Mouse (Mus musculus) forebrain, embryonic 11.5 days (tissue): ENCODE data around the gene Ssbp3. TPM values are rescaled to one million over a fixed set of nuclear protein-coding genes. Genes with fewer than 3 reads are reported as not detected.

Experiments used
- ATAC-seq: fragments of 200-750 bp; cut with Nextera tagmentation; replicated peaks from 2 replicates; pipeline ENCODE4 v1.8.0; 2017; ENCODE audit warnings: moderate TSS enrichment; ENCODE audit not compliant: low FRiP score
- DNase-seq: peaks from one replicate; pipeline ENCODE4 v3.0.0-alpha.2; 2017; ENCODE audit warnings: low spot score
- H3K27ac ChIP-seq: fragments of 300-500 bp; sonication (generic); 2 replicates; pipeline ENCODE4 v1.5.1; 2014; ENCODE audit warnings: low read depth, low read length
- H3K27me3 ChIP-seq: fragments of 300-500 bp; sonication (generic); 2 replicates; pipeline ENCODE4 v1.6.1; 2014; ENCODE audit warnings: mild to moderate bottlenecking, low read length, mixed read lengths; ENCODE audit not compliant: control insufficient read depth, insufficient read depth
- H3K36me3 ChIP-seq: fragments of 300-500 bp; sonication (generic); 2 replicates; pipeline ENCODE4 v1.6.1; 2014; ENCODE audit warnings: mild to moderate bottlenecking, low read length, moderate library complexity, mixed read lengths; ENCODE audit not compliant: control insufficient read depth, insufficient read depth
- H3K4me1 ChIP-seq: fragments of 300-500 bp; sonication (generic); replicated peaks from 2 replicates; pipeline ENCODE4 v1.6.1; 2014; ENCODE audit warnings: low read length, mixed read lengths; ENCODE audit not compliant: control insufficient read depth, insufficient read depth
- H3K4me2 ChIP-seq: fragments of 300-500 bp; sonication (generic); 2 replicates; pipeline ENCODE4 v1.6.1; 2014; ENCODE audit warnings: low read depth, mild to moderate bottlenecking, low read length, moderate library complexity, mixed read lengths; ENCODE audit not compliant: severe bottlenecking
- H3K4me3 ChIP-seq: fragments of 300-500 bp; sonication (generic); 2 replicates; pipeline ENCODE4 v1.5.1; 2014; ENCODE audit warnings: low read depth, low read length
- H3K9ac ChIP-seq: fragments of 300-500 bp; sonication (generic); 2 replicates; pipeline ENCODE4 v1.6.1; 2014; ENCODE audit warnings: low read length
- H3K9me3 ChIP-seq: fragments of 300-500 bp; sonication (generic); 2 replicates; pipeline ENCODE4 v1.6.1; 2016; ENCODE audit warnings: low read length, mixed read lengths; ENCODE audit not compliant: control insufficient read depth
- WGBS: fragments of 180-500 bp; shearing (Covaris S2); extraction: QIAGEN DNeasy Blood & Tissue Kit; methylation state at CpG from one replicate; pipeline ENCODE4 v1.1.7; 2014; 5-methylcytosine and 5-hydroxymethylcytosine counted together
- polyA plus RNA-seq: library from polyadenylated mRNA; unstranded; fragments of >200 nt; fragmentation: Nextera tagmentation; extraction: Ambion mirVana; gene quantifications from 2 replicates; pipeline ENCODE4 v1.2.1, GENCODE M21; 2014

Ssbp3 gene
- polyA plus RNA-seq, 1 experiment from 2014 or later: 135 TPM

DNA sequence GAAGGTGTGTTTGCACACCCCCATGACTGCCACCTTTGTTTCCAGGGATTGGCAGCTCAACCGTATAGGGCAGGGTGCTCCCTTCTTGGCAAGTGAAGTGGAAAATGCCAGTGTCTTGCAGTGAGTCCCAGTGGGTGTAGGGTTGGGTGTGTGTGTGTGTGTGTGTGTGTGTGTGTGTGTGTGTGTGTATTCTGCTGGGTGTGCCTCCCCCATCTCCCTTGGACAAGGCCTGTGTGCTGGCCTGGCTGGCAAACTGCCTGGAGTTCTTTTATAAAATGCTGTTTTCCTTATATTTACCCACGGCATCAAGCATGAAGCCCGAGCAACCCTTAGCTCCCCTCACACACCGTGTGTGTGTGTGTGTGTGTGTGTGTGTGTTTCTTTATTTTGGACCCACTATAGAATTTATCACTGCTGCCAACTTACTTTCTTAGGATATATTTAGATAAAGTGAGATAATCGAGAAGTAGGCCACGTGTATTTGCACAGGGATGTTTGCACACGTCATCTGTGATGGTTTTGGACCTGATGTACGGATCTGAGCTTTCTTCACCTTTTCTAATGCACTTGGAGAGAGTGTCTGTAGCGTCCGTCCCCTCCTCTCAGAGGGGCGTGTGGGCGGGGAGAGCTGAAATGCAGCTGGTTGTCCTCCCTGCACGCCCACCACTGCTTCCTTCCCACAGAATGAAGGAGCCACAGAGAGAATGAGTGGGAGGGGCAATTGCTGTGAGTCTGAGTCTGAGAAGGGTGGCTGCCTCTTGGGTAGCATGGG lies 86.0 kb downstream of the Ssbp3 start:
- 57% methylated on average over 13 of the region's 13 CpGs for WGBS
- no peaks in the 10 kb centered on the region for H3K9me3 ChIP-seq
- no peaks in the 10 kb centered on the region for H3K27me3 ChIP-seq
- no peak overlapping the region for H3K4me2 ChIP-seq
- no peaks in the 10 kb centered on the region for H3K36me3 ChIP-seq
- H3K9ac ChIP-seq: no peak overlapping the region
- DNase-seq (no peak), ATAC-seq (no peak; the same call in 1 of the 2 replicates)
- peaks cover 19% of the 10 kb centered on the region; the same call in 1 of the 2 replicates for H3K4me1 ChIP-seq
- H3K4me3 ChIP-seq: no peak overlapping the region
- H3K27ac ChIP-seq: no peak overlapping the region

DNA sequence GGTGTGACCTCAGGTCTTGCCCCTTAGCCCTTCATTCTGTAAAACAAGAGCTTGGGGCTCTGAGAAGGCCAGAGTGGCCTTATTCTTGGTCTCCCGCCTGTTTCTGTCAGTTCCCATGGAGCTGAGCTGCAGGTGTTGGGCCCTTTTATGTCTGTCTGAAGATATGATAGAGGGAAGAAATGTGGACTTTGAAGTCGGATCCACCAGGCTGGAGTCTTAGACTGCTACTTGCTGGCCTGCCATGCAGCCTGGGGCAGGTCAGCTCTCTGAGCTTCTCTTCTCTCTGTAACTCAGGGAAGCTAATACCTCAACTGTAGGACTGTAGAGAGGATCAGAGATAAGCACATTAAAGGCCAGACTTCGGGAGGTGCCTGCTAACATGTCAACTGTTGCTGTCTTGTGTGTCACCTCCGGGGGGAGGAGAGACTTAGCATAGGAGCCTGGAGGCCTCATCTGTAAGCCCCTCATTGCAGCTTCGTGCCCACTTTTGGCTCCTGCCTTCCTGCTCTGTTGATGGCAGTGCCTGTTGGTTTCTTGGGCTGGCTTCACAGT lies 90.8 kb downstream of the Ssbp3 start:
- Histone ChIP-seq H3K36me3 (no peaks in the 10 kb centered on the region), H3K4me1 (peaks cover 31% of the 10 kb centered on the region; the same call in 1 of the 2 replicates), H3K9ac (0 out of 2 replicates have a peak overlapping the region, but pooled peaks have one; percentile 16), H3K4me2 (no peak overlapping the region), H3K27ac (peak overlapping the region; percentile 25; the same call in 1 of the 2 replicates), H3K27me3 (no peaks in the 10 kb centered on the region), H3K9me3 (no peaks in the 10 kb centered on the region), H3K4me3 (no peak overlapping the region)
- WGBS: 70% methylated on average over 5 of the region's 5 CpGs
- no peak for ATAC-seq
- no peak for DNase-seq

DNA sequence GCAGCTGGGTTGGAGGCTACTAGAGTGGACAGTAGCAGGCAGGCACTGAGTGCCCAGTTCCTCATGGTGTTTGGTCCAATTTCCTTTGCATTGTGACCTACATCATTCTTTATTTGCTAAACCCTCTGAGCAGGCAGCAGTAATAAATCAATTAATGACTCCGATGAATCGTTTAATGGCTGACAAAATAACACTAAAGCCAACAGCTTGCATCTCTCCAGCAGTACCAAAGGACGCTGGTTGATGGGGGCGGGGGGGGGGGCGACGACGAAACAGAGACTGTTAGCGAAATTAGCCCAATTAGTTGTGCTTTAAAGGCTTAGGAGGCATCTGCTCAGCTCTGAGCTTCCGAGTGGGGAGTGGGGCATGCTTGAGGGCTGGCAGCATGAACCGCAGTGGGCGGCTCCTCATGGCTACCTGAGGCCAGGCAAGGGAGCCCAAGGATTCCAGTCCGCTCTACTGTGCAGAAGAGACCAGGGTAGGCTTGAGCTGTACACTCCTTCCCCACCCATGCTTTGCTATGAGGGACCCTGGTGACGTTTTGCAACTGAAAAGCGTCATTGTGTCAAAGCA lies 91.5 kb downstream of the Ssbp3 start:
- ATAC-seq (peak; percentile 49; the same call in 1 of the 2 replicates), DNase-seq (no peak)
- Histone ChIP-seq H3K4me2 (no peak overlapping the region), H3K27ac (no peak overlapping the region; the same call in 1 of the 2 replicates), H3K9me3 (no peaks in the 10 kb centered on the region), H3K4me1 (peaks cover 25% of the 10 kb centered on the region; the same call in 1 of the 2 replicates), H3K36me3 (no peaks in the 10 kb centered on the region), H3K4me3 (no peak overlapping the region), H3K27me3 (no peaks in the 10 kb centered on the region), H3K9ac (no peak overlapping the region)
- 57% methylated on average over 14 of the region's 14 CpGs for WGBS

DNA sequence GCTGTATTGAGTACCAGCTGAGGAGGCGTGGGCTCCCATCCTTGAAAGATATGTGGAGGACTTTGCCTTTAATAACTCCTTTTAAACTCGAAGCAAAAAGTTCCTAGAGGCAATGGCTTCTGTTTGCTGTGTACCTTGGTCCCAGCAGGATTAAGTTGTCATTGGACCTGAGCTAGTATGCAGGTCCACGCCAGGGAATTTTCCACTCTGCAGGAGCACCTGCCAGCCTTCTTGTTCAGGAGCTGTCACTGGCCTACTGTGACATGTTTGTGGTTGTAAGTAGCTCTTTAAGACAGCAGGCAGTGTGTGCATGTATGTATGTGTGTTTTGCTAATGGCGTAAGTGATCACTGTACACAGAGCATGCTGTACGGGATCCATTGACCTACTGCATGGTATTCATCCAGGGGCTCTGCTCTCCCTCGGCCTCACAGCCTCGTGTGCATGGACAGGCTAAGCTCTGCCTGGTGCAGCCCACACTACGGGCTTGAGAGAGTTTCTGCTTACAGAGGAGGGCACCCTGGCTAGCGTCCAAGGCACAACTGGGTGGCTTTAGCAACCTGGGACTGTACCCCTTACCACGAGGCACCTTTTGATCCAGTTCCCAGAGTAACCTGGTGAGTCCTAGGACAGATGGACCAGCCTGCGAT lies 92.1 kb downstream of the Ssbp3 start:
- WGBS: 76% methylated on average over 11 of the region's 11 CpGs

DNA sequence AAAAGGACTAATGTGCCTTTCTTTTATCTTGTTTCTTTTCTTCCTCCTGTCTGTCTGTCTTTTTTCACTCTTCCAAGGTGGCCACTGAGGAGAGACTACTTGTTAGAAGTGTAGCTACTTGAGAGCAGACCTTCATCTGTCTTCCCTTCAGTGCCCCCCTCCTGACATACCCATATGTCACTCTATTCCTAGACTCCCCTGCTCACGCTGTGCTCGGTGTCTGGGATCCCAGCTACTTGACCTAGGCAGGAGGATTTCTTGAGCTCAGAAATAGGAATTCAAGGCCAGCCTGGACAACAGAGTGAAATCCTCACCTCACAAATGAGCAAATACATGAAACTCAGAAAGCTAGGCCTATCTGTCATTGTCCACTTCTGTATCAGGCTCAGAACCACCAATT lies 92.7 kb downstream of the Ssbp3 start:
- ATAC-seq: no peak
- Histone ChIP-seq H3K27me3 (no peaks in the 10 kb centered on the region), H3K27ac (no peak overlapping the region), H3K4me3 (no peak overlapping the region), H3K4me2 (no peak overlapping the region), H3K9me3 (no peaks in the 10 kb centered on the region), H3K36me3 (no peaks in the 10 kb centered on the region), H3K9ac (no peak overlapping the region), H3K4me1 (peaks cover 25% of the 10 kb centered on the region; the same call in 1 of the 2 replicates)
- no peak for DNase-seq
- 78% methylated on average over 2 of the region's 2 CpGs for WGBS

More for the DNA sequence above, 92.1 kb downstream of the Ssbp3 start:
- DNase-seq (no peak), ATAC-seq (0 out of 2 replicates have a peak, but pooled peaks have one; percentile 33)
- no peaks in the 10 kb centered on the region for H3K36me3 ChIP-seq
- no peak overlapping the region for H3K4me3 ChIP-seq
- no peaks in the 10 kb centered on the region for H3K9me3 ChIP-seq
- H3K4me2 ChIP-seq: no peak overlapping the region
- peaks cover 25% of the 10 kb centered on the region; the same call in 1 of the 2 replicates for H3K4me1 ChIP-seq
- H3K9ac ChIP-seq: no peak overlapping the region
- H3K27ac ChIP-seq: no peak overlapping the region
- H3K27me3 ChIP-seq: no peaks in the 10 kb centered on the region

DNA sequence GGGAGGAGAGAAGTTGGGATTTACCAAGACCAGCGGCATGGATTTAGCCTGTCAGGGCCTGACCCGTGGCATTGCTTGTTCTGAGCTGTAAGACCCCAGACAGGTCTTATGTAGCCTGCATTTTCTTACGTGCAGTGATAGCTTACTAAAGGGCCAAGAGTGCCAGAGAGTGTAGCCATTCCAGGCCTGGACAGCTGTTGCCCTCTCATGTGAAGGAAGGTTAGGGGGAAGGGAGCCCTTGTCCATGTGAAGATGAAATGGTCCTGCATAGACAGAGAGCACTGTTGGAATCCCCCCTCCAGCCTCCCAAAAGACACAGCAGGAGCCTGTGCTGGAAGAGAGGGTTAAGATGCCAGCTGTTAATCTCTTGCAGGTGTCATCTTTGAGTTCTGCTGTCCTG lies 93.3 kb downstream of the Ssbp3 start:
- Histone ChIP-seq H3K36me3 (no peaks in the 10 kb centered on the region), H3K4me1 (peaks cover 25% of the 10 kb centered on the region; the same call in 1 of the 2 replicates), H3K9me3 (no peaks in the 10 kb centered on the region), H3K9ac (no peak overlapping the region), H3K4me2 (no peak overlapping the region), H3K27ac (no peak overlapping the region), H3K4me3 (no peak overlapping the region), H3K27me3 (no peaks in the 10 kb centered on the region)
- no peak for DNase-seq
- 72% methylated on average over 3 of the region's 3 CpGs for WGBS
- ATAC-seq: no peak

DNA sequence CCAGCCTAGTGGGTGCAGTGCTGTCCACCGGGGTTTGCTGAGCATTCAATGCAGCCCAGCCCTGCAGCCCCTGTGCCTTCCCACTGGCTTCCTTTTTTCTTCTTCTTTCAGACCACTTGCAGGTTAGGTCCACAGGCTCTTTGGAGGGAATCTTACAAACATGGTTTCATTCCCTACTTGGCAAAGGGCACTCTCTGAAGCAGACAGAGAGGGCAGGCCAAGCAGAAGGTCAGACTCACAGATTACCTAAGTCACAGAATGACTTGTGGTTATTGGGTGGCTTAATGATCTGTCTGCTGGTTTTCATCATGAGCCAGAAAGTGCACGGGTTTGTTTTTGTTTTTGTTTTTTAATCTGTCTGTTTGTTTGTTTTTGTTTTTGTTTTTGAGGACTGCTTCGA lies 93.8 kb downstream of the Ssbp3 start:
- Histone ChIP-seq H3K27me3 (no peaks in the 10 kb centered on the region), H3K36me3 (no peaks in the 10 kb centered on the region), H3K4me2 (no peak overlapping the region), H3K27ac (no peak overlapping the region), H3K9ac (no peak overlapping the region), H3K4me3 (no peak overlapping the region), H3K4me1 (peaks cover 25% of the 10 kb centered on the region; the same call in 1 of the 2 replicates), H3K9me3 (no peaks in the 10 kb centered on the region)
- ATAC-seq (no peak), DNase-seq (no peak)
- WGBS: 81% methylated on average over 3 of the region's 3 CpGs

DNA sequence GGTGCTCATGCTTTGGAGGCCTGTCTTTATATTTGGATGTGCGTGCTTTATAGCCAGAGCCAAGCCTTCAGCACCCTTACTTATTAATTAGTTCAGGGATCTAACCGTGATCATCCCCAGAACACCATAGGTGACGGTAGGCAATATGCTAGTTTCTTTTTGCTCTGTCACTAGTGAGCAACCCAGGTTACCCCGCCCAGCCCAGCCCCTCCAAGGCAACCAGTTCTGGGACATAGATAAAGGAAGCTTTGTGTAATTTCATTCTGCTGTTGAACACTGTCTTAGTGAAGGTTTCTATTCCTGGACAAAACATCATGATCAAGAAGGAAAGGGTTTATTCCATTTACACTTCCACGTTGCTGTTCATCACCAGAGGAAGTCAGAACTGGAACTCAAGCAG lies 94.7 kb downstream of the Ssbp3 start:
- Histone ChIP-seq H3K4me2 (no peak overlapping the region), H3K9ac (no peak overlapping the region), H3K9me3 (no peaks in the 10 kb centered on the region), H3K4me1 (peaks cover 23% of the 10 kb centered on the region; the same call in 1 of the 2 replicates), H3K27me3 (no peaks in the 10 kb centered on the region), H3K27ac (no peak overlapping the region), H3K36me3 (no peaks in the 10 kb centered on the region), H3K4me3 (no peak overlapping the region)
- ATAC-seq (no peak), DNase-seq (no peak)
- 84% methylated on average over 5 of the region's 5 CpGs for WGBS
